Mouse (Mus musculus): ENCODE results near the gene Ccnb1. TPM values are rescaled to one million over a fixed set of nuclear protein-coding genes. Genes with fewer than 3 reads are reported as not detected.
A peak's percentile ranks its signal among the peaks of the same experiment; 100 is the strongest.
"Not testable (repeated sequence)": the region's sequence is repeated elsewhere in the genome, so short reads cannot be mapped to it uniquely, and the experiment has no call there.

Gene Ccnb1
- polyA plus RNA-seq, 1 experiment from 2014 or later: 295 TPM

DNA sequence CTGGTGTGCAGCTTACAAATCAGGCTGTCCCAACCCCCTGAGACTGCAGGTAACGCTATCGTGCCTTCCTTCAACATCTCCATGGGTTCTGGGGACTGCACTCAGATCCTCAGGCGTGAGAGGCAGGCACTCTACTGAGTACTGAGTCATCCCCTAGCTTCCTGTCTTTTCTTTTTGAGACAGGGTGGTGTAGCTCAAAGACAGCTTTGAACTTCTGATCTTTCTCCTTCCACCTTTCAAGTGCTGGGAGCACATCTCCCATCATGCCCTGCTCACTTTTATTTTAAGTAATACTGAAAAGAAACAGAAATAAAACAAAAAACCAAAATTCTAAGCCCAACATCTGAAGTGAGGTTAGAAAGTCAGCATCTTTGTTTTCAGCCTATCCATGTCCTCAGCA, 19.4 kb upstream of the Ccnb1 start:
- 94% methylated on average over 3 of the region's 3 CpGs for WGBS
- no peaks in the 10 kb centered on the region for H3K27me3 ChIP-seq
- H3K36me3 ChIP-seq: peaks cover 74% of the 10 kb centered on the region
- ATAC-seq (ENCODE audit: borderline replicate concordance, extremely low read depth, low FRiP score, low TSS enrichment): no peak
- H3K4me1 ChIP-seq: no peaks in the 10 kb centered on the region
- H3K4me3 ChIP-seq: no peak overlapping the region
- H3K9me3 ChIP-seq: no peaks in the 10 kb centered on the region
- H3K9ac ChIP-seq: no peak overlapping the region
- no peak overlapping the region for H3K27ac ChIP-seq
- H3K4me2 ChIP-seq: no peak overlapping the region

DNA sequence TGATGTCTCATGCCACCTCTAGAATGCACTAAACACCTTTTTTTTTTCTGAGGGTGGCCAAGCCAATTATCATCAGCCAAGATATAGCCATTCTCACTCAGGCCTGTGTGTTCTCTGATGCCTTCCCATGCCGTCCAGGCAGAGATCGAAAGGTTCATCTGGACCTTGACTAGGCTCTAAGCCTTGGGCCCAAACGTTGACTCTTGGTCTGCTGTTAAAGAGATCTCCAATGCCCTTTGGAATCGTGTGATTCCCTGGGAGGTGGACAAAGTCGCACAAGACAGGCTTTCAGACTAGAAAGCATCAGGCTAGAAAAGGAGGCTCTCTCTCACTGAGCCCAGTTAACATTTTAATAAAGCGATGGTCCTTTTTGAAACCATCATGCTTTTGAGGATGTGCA, 10.8 kb upstream of the Ccnb1 start:
- no peak overlapping the region for H3K9ac ChIP-seq
- H3K27me3 ChIP-seq: no peaks in the 10 kb centered on the region
- no peak overlapping the region for H3K27ac ChIP-seq
- 83% methylated on average over 6 of the region's 6 CpGs for WGBS
- H3K36me3 ChIP-seq: peaks cover 10% of the 10 kb centered on the region; the same call in 1 of the 2 replicates
- H3K4me2 ChIP-seq: no peak overlapping the region
- no peak for ATAC-seq (ENCODE audit: borderline replicate concordance, extremely low read depth, low FRiP score, low TSS enrichment)
- H3K4me3 ChIP-seq: no peak overlapping the region
- H3K4me1 ChIP-seq: no peaks in the 10 kb centered on the region
- H3K9me3 ChIP-seq: no peaks in the 10 kb centered on the region

DNA sequence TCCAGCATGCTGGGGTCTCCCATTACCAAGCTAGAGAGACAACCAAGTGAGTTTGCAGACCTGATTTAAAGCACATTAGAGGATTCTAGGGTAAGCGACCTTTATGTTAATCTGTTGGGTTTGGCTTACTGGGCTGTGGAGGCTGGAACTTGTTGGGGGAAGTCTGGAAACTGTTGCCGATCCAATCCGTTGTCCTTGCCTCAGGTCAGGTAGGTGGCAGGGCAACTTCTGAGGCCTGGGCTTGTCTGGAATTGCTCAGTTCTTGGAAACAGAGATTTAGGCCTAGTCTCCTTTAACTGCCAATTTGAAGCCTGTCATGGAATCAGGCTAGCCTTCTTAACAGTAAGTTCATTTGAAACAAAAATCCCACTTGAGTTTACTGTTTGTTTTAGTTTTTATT, 2.7 kb upstream of the Ccnb1 start:
- no peak overlapping the region for H3K27ac ChIP-seq
- no peak overlapping the region for H3K4me2 ChIP-seq
- ATAC-seq (ENCODE audit: borderline replicate concordance, extremely low read depth, low FRiP score, low TSS enrichment): no peak
- no peak overlapping the region for H3K4me3 ChIP-seq
- WGBS: 81% methylated on average over 3 of the region's 3 CpGs
- no peaks in the 10 kb centered on the region for H3K36me3 ChIP-seq
- peaks cover 11% of the 10 kb centered on the region for H3K4me1 ChIP-seq
- no peaks in the 10 kb centered on the region for H3K27me3 ChIP-seq
- no peak overlapping the region for H3K9ac ChIP-seq
- H3K9me3 ChIP-seq: no peaks in the 10 kb centered on the region

DNA sequence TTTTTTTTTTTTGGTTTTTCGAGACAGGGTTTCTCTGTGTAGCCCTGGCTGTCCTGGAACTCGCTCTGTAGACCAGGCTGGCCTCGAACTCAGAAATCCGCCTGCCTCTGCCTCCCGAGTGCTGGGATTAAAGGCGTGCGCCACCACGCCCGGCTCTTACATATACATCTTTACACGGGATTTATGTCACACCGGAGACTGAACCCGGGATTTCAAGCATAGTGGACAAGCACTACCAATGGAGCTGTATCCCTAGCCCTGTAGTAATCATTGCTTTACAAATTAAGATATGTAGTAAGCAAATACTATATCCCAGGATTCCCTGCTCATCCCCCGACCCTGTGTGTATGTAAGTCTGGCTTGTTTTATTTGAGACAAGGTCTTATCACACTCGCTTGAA, 1.7 kb upstream of the Ccnb1 start:
- not testable (repeated sequence) for ATAC-seq (ENCODE audit: borderline replicate concordance, extremely low read depth, low FRiP score, low TSS enrichment); H3K36me3 ChIP-seq; H3K4me2 ChIP-seq; H3K27me3 ChIP-seq; H3K9me3 ChIP-seq; H3K4me3 ChIP-seq; H3K9ac ChIP-seq; H3K27ac ChIP-seq
- peaks cover 19% of the 10 kb centered on the region for H3K4me1 ChIP-seq
- WGBS: 90% methylated on average over 12 of the region's 14 CpGs

DNA sequence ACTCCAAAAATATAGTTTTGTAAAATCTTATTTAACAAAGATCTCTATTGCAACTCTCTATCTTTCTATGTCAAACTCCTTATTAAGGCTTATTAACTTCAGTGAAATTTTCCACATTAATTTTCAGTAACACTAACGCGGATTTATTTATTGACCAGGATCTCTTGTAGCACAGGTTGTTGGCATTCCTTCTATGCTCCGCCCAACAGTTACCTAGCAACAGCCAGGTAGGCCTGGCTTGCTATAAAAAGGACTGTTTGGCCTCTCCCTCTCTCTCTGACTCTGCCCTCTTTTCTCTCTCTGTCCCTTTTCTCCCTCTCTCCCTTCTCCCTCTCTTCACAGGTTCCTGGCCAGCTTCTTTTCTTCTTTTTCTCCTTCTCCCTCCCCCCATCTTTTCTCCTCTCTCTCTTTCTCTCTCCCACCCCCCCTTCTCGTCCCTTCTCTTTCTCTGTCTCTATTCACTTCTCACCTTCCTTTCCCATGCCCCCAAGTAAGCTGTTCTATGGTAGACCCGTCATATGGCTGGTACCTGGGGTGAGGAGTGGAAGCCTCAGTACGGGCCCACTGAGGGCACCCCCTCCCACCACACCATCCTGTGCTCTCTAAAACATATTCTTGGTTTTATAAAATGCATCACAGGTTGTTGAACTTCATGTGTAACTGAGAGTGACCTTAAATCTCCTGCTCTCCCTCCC, 1.1 kb upstream of the Ccnb1 start:
- no peak overlapping the region for H3K4me2 ChIP-seq
- ATAC-seq (ENCODE audit: borderline replicate concordance, extremely low read depth, low FRiP score, low TSS enrichment): no peak
- no peaks in the 10 kb centered on the region for H3K27me3 ChIP-seq
- peaks cover 19% of the 10 kb centered on the region for H3K4me1 ChIP-seq
- H3K4me3 ChIP-seq: no peak overlapping the region
- no peak overlapping the region for H3K27ac ChIP-seq
- WGBS: 58% methylated on average over 6 of the region's 6 CpGs
- H3K9ac ChIP-seq: no peak overlapping the region
- peaks cover 10% of the 10 kb centered on the region for H3K36me3 ChIP-seq
- H3K9me3 ChIP-seq: no peaks in the 10 kb centered on the region

DNA sequence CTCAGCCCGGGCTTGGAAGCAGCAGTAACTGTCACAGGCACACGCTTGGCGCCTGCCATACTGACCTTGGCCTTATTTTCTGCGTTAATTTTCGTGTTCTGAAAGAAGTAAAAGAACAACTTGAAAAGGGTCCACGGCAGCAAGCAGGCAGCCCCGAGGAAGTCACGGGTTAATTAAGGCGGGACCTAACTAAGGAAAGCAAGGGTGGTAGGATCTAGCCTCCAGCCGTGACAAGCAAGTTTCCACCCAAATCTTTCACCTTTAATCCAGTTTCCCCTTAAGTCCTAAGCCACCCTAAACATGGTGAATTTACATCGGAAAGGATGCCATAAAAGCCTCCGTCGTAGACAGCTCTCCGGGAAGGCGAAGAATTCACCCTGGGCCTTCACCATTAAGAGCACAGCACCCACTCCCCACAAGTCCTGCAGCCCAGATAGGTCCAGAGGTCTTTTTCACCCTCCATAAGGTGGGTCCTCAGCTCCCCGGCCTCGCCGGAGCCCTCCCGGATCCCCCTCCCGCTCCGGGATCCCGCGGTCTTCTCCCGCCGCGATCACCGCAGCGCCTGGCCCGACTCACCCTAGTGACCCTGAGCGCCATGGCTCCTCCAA, 460 bp downstream of the Ccnb1 start:
- H3K4me2 ChIP-seq: peak overlapping the region; percentile 73
- H3K9me3 ChIP-seq: no peaks in the 10 kb centered on the region
- peak overlapping the region; percentile 44 for H3K27ac ChIP-seq
- whole genome bisulfite sequencing: 0% methylated on average over 30 of the region's 30 CpGs
- peaks cover 19% of the 10 kb centered on the region for H3K4me1 ChIP-seq
- peaks cover 24% of the 10 kb centered on the region for H3K36me3 ChIP-seq
- ATAC-seq (ENCODE audit: borderline replicate concordance, extremely low read depth, low FRiP score, low TSS enrichment): peak; percentile 44; the same call in 1 of the 2 replicates
- peak overlapping the region; percentile 88 for H3K9ac ChIP-seq
- H3K27me3 ChIP-seq: no peaks in the 10 kb centered on the region
- H3K4me3 ChIP-seq: peak overlapping the region; percentile 90

DNA sequence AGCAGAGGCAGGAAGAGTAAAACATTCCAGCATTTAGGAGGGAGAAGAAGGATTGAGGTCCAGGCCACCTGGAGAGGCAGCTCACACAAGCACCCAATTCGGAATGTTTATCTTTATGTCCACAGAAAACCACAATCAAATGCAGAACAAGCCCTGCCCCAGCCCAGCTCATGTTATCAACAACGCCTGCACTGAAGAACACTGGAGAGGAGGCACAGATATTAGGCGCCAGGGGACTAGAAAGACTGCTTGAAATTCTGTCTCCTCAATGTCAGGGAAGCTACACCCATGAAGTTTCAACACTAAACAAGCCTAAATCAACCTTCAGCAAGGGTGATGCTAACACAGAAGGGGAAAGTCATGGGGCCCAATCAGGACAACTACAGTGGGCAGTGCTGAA, 8.9 kb downstream of the Ccnb1 start:
- no peaks in the 10 kb centered on the region for H3K9me3 ChIP-seq

DNA sequence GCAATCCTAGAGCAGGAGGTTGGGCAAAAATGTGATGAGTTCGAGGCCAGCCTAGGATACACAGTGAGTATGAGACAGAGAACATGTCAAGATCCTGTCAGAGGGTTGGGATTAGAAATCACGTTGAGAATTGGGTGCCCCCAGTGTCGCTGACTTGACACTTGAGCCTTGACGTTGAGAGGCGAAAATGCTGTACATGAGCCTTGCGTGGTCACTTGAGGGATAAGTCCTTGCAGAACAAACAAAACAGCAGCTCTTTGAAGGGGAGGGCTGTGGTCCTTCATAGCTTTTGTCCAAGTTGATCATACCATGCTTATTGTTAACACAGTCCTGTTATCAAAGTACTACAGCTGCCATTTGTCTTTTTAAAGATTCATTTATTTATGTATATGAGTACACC, 9.7 kb downstream of the Ccnb1 start:
- WGBS: 55% methylated on average over 6 of the region's 6 CpGs
- Histone ChIP-seq H3K4me3 (no peak overlapping the region), H3K9ac (no peak overlapping the region), H3K27ac (no peak overlapping the region), H3K4me1 (peaks cover 21% of the 10 kb centered on the region), H3K36me3 (peaks cover 27% of the 10 kb centered on the region), H3K9me3 (no peaks in the 10 kb centered on the region), H3K27me3 (no peaks in the 10 kb centered on the region), H3K4me2 (0 out of 2 replicates have a peak overlapping the region, but pooled peaks have one; percentile 87)
- no peak for ATAC-seq (ENCODE audit: borderline replicate concordance, extremely low read depth, low FRiP score, low TSS enrichment)

More for the DNA sequence above, 8.9 kb downstream of the Ccnb1 start:
- H3K4me2 ChIP-seq: no peak overlapping the region
- H3K36me3 ChIP-seq: peaks cover 27% of the 10 kb centered on the region
- no peak for ATAC-seq (ENCODE audit: borderline replicate concordance, extremely low read depth, low FRiP score, low TSS enrichment)
- WGBS: 75% methylated on average over 3 of the region's 3 CpGs
- no peak overlapping the region for H3K27ac ChIP-seq
- no peak overlapping the region for H3K9ac ChIP-seq
- no peak overlapping the region for H3K4me3 ChIP-seq
- peaks cover 21% of the 10 kb centered on the region for H3K4me1 ChIP-seq
- H3K27me3 ChIP-seq: no peaks in the 10 kb centered on the region

DNA sequence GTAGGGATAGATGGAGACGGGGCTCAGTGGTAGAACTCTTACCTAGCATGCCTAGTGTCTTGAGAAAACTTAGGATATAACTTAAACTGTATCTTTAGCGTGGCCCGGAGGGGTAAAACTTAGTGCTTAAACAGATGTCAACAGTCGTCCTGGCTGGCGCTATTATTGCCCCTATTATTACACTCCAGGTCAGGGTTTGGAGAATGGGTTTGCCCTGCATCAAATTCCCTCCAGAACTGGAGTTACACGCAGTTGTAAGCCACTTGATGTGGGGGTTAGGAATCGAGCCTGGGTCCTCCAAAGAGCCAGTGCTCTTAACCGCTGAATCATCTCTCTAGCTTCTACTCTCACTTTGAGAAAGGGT, 10.3 kb downstream of the Ccnb1 start:
- no peaks in the 10 kb centered on the region for H3K9me3 ChIP-seq
- H3K27me3 ChIP-seq: no peaks in the 10 kb centered on the region
- ATAC-seq (ENCODE audit: borderline replicate concordance, extremely low read depth, low FRiP score, low TSS enrichment): peak; percentile 7; the same call in 1 of the 2 replicates
- H3K27ac ChIP-seq: peak overlapping the region; percentile 8
- H3K4me3 ChIP-seq: peak overlapping the region; percentile 94
- peaks cover 28% of the 10 kb centered on the region for H3K36me3 ChIP-seq
- H3K4me1 ChIP-seq: peaks cover 21% of the 10 kb centered on the region
- H3K4me2 ChIP-seq: peak overlapping the region; percentile 87
- WGBS: 7% methylated on average over 8 of the region's 8 CpGs
- peak overlapping the region; percentile 80; the same call in 1 of the 2 replicates for H3K9ac ChIP-seq

DNA sequence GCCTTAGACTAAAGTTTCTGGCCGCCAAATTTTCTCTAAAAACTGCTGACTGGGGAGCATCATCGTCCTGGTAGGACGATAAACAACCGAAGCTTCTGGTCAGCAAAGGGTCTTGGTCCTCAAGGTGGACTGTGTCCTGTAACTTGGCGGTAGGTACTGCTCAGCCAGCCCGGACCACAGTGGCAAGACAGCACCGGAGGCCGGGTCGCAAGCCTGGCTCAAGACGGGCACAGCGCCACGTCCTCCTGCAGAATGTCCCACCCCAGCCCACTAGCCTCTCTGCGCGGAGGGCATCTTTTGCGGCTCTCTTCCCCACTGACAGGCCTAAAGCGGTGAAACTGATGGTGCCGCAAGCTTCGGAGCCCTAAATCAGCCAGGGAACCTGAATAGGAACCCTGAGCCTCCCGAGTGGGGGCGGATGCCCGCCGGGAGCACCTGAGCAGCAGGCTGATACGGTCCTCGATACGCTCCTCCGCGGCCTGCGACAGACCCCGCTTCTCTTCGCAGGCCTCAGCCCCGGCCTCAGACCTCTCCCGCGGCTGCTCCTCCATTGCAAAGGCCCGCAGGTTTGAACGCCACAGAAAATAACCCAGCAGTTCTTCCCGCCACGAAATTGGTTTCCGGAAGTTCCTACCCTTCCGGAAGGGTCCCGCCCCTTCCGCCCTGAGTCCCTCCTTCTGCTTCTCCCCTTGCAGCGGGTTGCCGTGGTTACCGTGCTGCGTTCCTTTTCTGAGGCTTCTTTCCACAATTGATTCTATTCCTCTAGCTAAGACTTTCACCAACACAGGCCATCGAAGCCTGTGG, 10.9 kb downstream of the Ccnb1 start, which contains the start of gene Cenph:
Gene Cenph (minus strand): TSS at position 648 of the 804 bp plus-strand sequence.
- H3K4me3 ChIP-seq: peak within 1 kb of the TSS; percentile 94
- H3K27me3 ChIP-seq: no peaks in the 10 kb centered on the region
- H3K4me1 ChIP-seq: peaks cover 21% of the 10 kb centered on the region
- WGBS: under 1% methylated on average over 46 of the region's 46 CpGs
- peak within 1 kb of the TSS; percentile 80 for H3K9ac ChIP-seq
- peak; percentile 93 for ATAC-seq (ENCODE audit: borderline replicate concordance, extremely low read depth, low FRiP score, low TSS enrichment)
- peak within 1 kb of the TSS; percentile 87 for H3K4me2 ChIP-seq
- H3K27ac ChIP-seq: peak within 1 kb of the TSS; percentile 57
- H3K9me3 ChIP-seq: no peaks in the 10 kb centered on the region
- H3K36me3 ChIP-seq: peaks cover 28% of the 10 kb centered on the region

DNA sequence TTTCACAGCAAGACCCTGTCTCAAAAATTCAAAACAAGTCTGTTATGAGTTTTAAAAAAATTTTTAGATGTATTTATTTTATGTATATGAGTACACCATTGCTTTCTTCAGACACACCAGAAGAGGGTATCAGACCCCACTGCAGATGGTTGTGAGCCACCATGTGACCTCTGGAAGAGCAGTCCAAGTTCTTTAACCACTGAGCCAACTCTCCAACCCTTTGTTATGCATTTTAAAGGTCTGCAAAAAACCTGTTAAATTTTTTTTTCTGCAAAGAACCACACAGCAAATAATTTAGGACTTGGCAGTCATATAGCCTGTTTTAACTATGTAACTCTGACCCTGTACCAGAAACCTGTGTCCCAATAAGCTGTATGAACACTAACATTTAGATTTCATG, 11.7 kb downstream of the Ccnb1 start:
- Histone ChIP-seq H3K4me1 (peaks cover 21% of the 10 kb centered on the region), H3K9ac (peak overlapping the region; percentile 80), H3K36me3 (peaks cover 28% of the 10 kb centered on the region), H3K4me3 (peak overlapping the region; percentile 94), H3K9me3 (no peaks in the 10 kb centered on the region), H3K27ac (no peak overlapping the region), H3K4me2 (peak overlapping the region; percentile 87), H3K27me3 (no peaks in the 10 kb centered on the region)
- ATAC-seq (ENCODE audit: borderline replicate concordance, extremely low read depth, low FRiP score, low TSS enrichment): no peak

DNA sequence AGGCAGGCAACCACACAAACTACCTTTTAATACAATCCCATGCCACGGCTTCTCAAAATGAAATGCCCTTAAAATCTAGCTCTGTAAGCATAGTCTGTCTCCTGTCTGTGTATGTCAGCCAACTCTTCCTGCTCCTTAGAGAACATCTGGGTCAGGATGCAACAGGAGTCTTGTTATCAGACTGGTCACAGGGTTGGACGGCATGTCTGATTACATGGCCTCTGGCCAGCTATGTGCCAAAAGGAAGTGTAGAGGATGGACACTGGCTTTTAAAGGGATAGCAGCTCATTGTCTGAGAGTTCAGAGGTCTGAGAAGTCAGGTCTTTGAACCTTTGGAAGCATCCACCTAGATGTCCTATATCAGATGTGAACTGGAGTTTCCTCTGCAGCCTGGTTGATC, 31.0 kb downstream of the Ccnb1 start:
- Histone ChIP-seq H3K9me3 (no peaks in the 10 kb centered on the region), H3K27ac (no peak overlapping the region), H3K4me3 (no peak overlapping the region), H3K36me3 (peaks cover 8% of the 10 kb centered on the region; the same call in 1 of the 2 replicates), H3K27me3 (no peaks in the 10 kb centered on the region), H3K4me2 (no peak overlapping the region), H3K9ac (no peak overlapping the region), H3K4me1 (no peaks in the 10 kb centered on the region)
- 65% methylated on average over 2 of the region's 2 CpGs for WGBS
- ATAC-seq (ENCODE audit: borderline replicate concordance, extremely low read depth, low FRiP score, low TSS enrichment): no peak
